Mouse (Mus musculus): ENCODE measurements around the gene Kif27. TPM values are rescaled to one million over a fixed set of nuclear protein-coding genes. Genes with fewer than 3 reads are reported as not detected.

The Kif27 gene
- polyA plus RNA-seq, 1 experiment from 2014 or later, result 0.31 TPM

GRCm38 (mm10) chr13:58292811-58293210, 66.1 kb downstream of the Kif27 start:
- WGBS, result 20% methylated on average over 5 of the region's 5 CpGs
- DNase-seq (ENCODE audit: low spot score), result no peak
- H3K36me3 ChIP-seq, result no peaks in the 10 kb centered on the region
- H3K4me3 ChIP-seq, result no peak overlapping the region
- no peaks in the 10 kb centered on the region for H3K9me3 ChIP-seq
- H3K27me3 ChIP-seq (ENCODE audit: insufficient read depth, poor library complexity, severe bottlenecking), result no peaks in the 10 kb centered on the region
- no peak overlapping the region for H3K27ac ChIP-seq
- H3K4me1 ChIP-seq, result peaks cover 8% of the 10 kb centered on the region

- Histone ChIP-seq H3K27me3 (ENCODE audit: insufficient read depth, poor library complexity, severe bottlenecking) (no peaks in the 10 kb centered on the region), H3K4me3 (no peak overlapping the region), H3K36me3 (no peaks in the 10 kb centered on the region), H3K27ac (no peak overlapping the region), H3K9me3 (no peaks in the 10 kb centered on the region), H3K4me1 (peaks cover 8% of the 10 kb centered on the region)
- WGBS, result 67% methylated on average over 1 of the region's 1 CpGs
- DNase-seq (ENCODE audit: low spot score), result no peak
Observed at GRCm38 (mm10) chr13:58289308-58289707, 69.6 kb downstream of the Kif27 start.

- Histone ChIP-seq H3K4me3 (no peak overlapping the region), H3K27ac (no peak overlapping the region), H3K9me3 (no peaks in the 10 kb centered on the region), H3K27me3 (ENCODE audit: insufficient read depth, poor library complexity, severe bottlenecking) (no peaks in the 10 kb centered on the region), H3K4me1 (peaks cover 7% of the 10 kb centered on the region), H3K36me3 (no peaks in the 10 kb centered on the region)
- WGBS, result 17% methylated on average over 13 of the region's 13 CpGs
- peak; percentile 90 for DNase-seq (ENCODE audit: low spot score)
Observed at GRCm38 (mm10) chr13:58287822-58288221, 71.1 kb downstream of the Kif27 start.

- Histone ChIP-seq H3K36me3 (no peaks in the 10 kb centered on the region), H3K9me3 (no peaks in the 10 kb centered on the region), H3K4me3 (no peak overlapping the region), H3K27ac (no peak overlapping the region), H3K27me3 (ENCODE audit: insufficient read depth, poor library complexity, severe bottlenecking) (no peaks in the 10 kb centered on the region), H3K4me1 (peaks cover 3% of the 10 kb centered on the region; the same call in 1 of the 2 replicates)
- 60% methylated on average over 4 of the region's 4 CpGs for WGBS
- DNase-seq (ENCODE audit: low spot score), result no peak
Observed at GRCm38 (mm10) chr13:58283466-58283865, 75.5 kb downstream of the Kif27 start.

GRCm38 (mm10) chr13:58281936-58282335, 77.0 kb downstream of the Kif27 start:
- Histone ChIP-seq H3K27ac (no peak overlapping the region), H3K27me3 (ENCODE audit: insufficient read depth, poor library complexity, severe bottlenecking) (no peaks in the 10 kb centered on the region), H3K9me3 (no peaks in the 10 kb centered on the region), H3K4me3 (no peak overlapping the region), H3K36me3 (no peaks in the 10 kb centered on the region), H3K4me1 (peaks cover 3% of the 10 kb centered on the region; the same call in 1 of the 2 replicates)
- 64% methylated on average over 4 of the region's 4 CpGs for WGBS
- DNase-seq (ENCODE audit: low spot score), result no peak

- Histone ChIP-seq H3K27ac (no peak overlapping the region), H3K9me3 (no peaks in the 10 kb centered on the region), H3K36me3 (no peaks in the 10 kb centered on the region), H3K4me1 (peaks cover 5% of the 10 kb centered on the region), H3K4me3 (no peak overlapping the region), H3K27me3 (ENCODE audit: insufficient read depth, poor library complexity, severe bottlenecking) (peaks cover 11% of the 10 kb centered on the region)
- DNase-seq (ENCODE audit: low spot score), result no peak
- 87% methylated on average over 3 of the region's 3 CpGs for WGBS
Observed at GRCm38 (mm10) chr13:58280528-58280927, 78.4 kb downstream of the Kif27 start.

GRCm38 (mm10) chr13:58276256-58276655, 82.7 kb downstream of the Kif27 start:
- Histone ChIP-seq H3K9me3 (no peaks in the 10 kb centered on the region), H3K36me3 (no peaks in the 10 kb centered on the region), H3K4me3 (no peak overlapping the region), H3K27me3 (ENCODE audit: insufficient read depth, poor library complexity, severe bottlenecking) (peaks cover 15% of the 10 kb centered on the region), H3K27ac (peak overlapping the region; percentile 22; the same call in 1 of the 2 replicates), H3K4me1 (peaks cover 24% of the 10 kb centered on the region; the same call in 1 of the 2 replicates)
- 73% methylated on average over 10 of the region's 10 CpGs for WGBS
- DNase-seq (ENCODE audit: low spot score), result no peak

GRCm38 (mm10) chr13:58275599-58275998, 83.3 kb downstream of the Kif27 start, which contains the start of gene Gkap1:
Gkap1 (minus strand) TSS chr13:58275699.
- 69% methylated on average over 8 of the region's 8 CpGs for WGBS
- Histone ChIP-seq H3K36me3 (no peaks in the 10 kb centered on the region), H3K27me3 (ENCODE audit: insufficient read depth, poor library complexity, severe bottlenecking) (peaks cover 15% of the 10 kb centered on the region), H3K27ac (peak within 1 kb of the TSS; percentile 91), H3K9me3 (no peaks in the 10 kb centered on the region), H3K4me1 (peaks cover 24% of the 10 kb centered on the region; the same call in 1 of the 2 replicates), H3K4me3 (peak within 1 kb of the TSS; percentile 90)
- no peak for DNase-seq (ENCODE audit: low spot score)

GRCm38 (mm10) chr13:58275076-58275475, 83.8 kb downstream of the Kif27 start:
- no peak for DNase-seq (ENCODE audit: low spot score)
- peaks cover 15% of the 10 kb centered on the region for H3K27me3 ChIP-seq (ENCODE audit: insufficient read depth, poor library complexity, severe bottlenecking)
- H3K4me3 ChIP-seq, result peak overlapping the region; percentile 90
- peak overlapping the region; percentile 91 for H3K27ac ChIP-seq
- no peaks in the 10 kb centered on the region for H3K9me3 ChIP-seq
- no peaks in the 10 kb centered on the region for H3K36me3 ChIP-seq
- 17% methylated on average over 9 of the region's 9 CpGs for WGBS
- peaks cover 24% of the 10 kb centered on the region; the same call in 1 of the 2 replicates for H3K4me1 ChIP-seq

- H3K4me1 ChIP-seq, result peaks cover 24% of the 10 kb centered on the region; the same call in 1 of the 2 replicates
- under 1% methylated on average over 84 of the region's 84 CpGs for WGBS
- peak; percentile 87 for DNase-seq (ENCODE audit: low spot score)
- H3K27me3 ChIP-seq (ENCODE audit: insufficient read depth, poor library complexity, severe bottlenecking), result peaks cover 15% of the 10 kb centered on the region
- H3K4me3 ChIP-seq, result peak overlapping the region; percentile 90
- H3K27ac ChIP-seq, result peak overlapping the region; percentile 91
- H3K9me3 ChIP-seq, result no peaks in the 10 kb centered on the region
- no peaks in the 10 kb centered on the region for H3K36me3 ChIP-seq
Observed at GRCm38 (mm10) chr13:58274259-58274991, 84.5 kb downstream of the Kif27 start.

- no peaks in the 10 kb centered on the region for H3K9me3 ChIP-seq
- peak overlapping the region; percentile 91 for H3K27ac ChIP-seq
- H3K27me3 ChIP-seq (ENCODE audit: insufficient read depth, poor library complexity, severe bottlenecking), result peaks cover 15% of the 10 kb centered on the region
- under 1% methylated on average over 110 of the region's 115 CpGs for WGBS
- peaks cover 24% of the 10 kb centered on the region; the same call in 1 of the 2 replicates for H3K4me1 ChIP-seq
- no peaks in the 10 kb centered on the region for H3K36me3 ChIP-seq
- DNase-seq (ENCODE audit: low spot score), result no peak
- peak overlapping the region; percentile 90 for H3K4me3 ChIP-seq
Observed at GRCm38 (mm10) chr13:58273411-58274258, 85.3 kb downstream of the Kif27 start.

GRCm38 (mm10) chr13:58266864-58267263, 92.1 kb downstream of the Kif27 start:
- WGBS, result 68% methylated on average over 3 of the region's 3 CpGs
- H3K27ac ChIP-seq, result no peak overlapping the region
- H3K4me3 ChIP-seq, result no peak overlapping the region
- peaks cover 12% of the 10 kb centered on the region for H3K36me3 ChIP-seq
- H3K4me1 ChIP-seq, result 0 out of 2 replicates have a peak, but pooled peaks cover 4% of the 10 kb centered on the region
- no peak for DNase-seq (ENCODE audit: low spot score)
- H3K9me3 ChIP-seq, result no peaks in the 10 kb centered on the region
- no peaks in the 10 kb centered on the region for H3K27me3 ChIP-seq (ENCODE audit: insufficient read depth, poor library complexity, severe bottlenecking)

GRCm38 (mm10) chr13:58263546-58263945, 95.4 kb downstream of the Kif27 start:
- Histone ChIP-seq H3K4me1 (0 out of 2 replicates have a peak, but pooled peaks cover 4% of the 10 kb centered on the region), H3K4me3 (no peak overlapping the region), H3K27ac (no peak overlapping the region), H3K36me3 (peaks cover 19% of the 10 kb centered on the region), H3K9me3 (no peaks in the 10 kb centered on the region), H3K27me3 (ENCODE audit: insufficient read depth, poor library complexity, severe bottlenecking) (no peaks in the 10 kb centered on the region)
- 86% methylated on average over 8 of the region's 8 CpGs for WGBS
- no peak for DNase-seq (ENCODE audit: low spot score)
